Mouse (Mus musculus) urinary bladder, adult 18-20 months (tissue): ENCODE measurements at regions not wholly inside any gene's neighbourhood (a gene's known extent, or its start where the extent isn't known, plus 50 kb on each side); places are given as distances from the start of the nearest gene placed in this dataset.

Experiments used
- DNase-seq, 2 experiments: peaks; one replicate each; pipeline ENCODE4 v3.0.0; 2022; ENCODE audit warnings: low spot score in 2 of 2, mixed read lengths in 2 of 2

- peak in 1 of 2 experiments; percentile 16 for DNase-seq
These were observed 56.2 kb upstream of the Ky start for GRCm38 (mm10) chr9:102449366-102449765.

DNA sequence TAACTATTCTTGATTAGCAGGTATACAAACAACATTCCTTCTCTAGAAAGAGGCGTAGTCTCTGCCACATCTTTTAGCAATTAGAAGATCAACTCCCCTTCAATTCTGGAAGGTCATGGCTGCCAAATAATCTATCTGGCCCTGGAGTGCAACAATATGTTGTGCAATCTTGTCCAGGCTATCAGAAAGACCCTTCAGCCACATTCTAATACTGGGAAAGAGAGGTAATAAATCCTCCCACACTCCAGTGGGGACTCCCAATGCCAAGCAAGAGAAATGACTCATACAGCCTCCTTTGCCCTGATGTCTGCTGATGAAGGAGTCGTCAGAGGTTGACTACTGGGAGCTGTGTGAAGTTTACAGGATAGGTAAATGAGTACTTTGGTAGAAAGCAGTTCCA lies 59.5 kb upstream of the Ky start:
- DNase-seq, result no peak

- no peak for DNase-seq
These were observed 63.2 kb upstream of the Ky start for GRCm38 (mm10) chr9:102442198-102442842.

DNA sequence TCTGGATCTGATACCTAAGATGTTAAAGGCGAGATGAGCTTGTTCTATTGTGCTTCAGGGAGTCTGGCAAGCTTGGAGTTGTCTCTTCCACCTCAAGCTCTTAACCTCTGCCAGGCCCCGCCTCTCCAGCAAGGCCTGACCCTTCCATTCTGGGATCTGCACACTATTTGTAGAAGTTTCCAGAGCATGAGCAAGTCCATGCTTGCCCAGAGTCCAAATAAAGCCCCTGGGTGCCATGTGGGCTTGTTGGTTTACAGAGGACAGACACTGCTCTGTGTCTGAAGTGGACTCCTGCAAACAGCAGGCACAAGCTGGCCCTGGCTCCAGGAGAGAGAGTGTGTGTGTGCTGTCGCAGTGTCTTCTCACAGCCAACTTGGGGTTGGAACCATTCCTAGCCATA lies 67.9 kb upstream of the Ky start:
- DNase-seq, result no peak

DNA sequence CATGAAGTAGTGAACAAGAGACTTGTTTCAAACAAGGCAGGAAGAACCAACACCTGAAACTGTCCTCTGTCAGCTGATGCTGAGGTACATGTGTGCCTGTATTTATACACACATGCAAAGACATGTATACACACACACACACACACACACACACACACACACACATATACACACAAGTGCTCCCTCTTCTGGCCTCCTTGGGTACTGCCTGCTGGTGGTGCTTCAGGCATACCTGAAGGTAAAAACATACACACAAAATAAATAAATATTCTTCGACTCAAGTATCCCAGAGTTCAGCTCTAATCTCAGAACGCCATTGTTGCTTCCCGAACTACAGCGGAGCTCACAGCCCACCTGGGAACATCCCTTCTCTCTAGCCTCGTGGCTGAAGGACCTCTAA lies 69.2 kb upstream of the Ky start:
- no peak for DNase-seq

DNA sequence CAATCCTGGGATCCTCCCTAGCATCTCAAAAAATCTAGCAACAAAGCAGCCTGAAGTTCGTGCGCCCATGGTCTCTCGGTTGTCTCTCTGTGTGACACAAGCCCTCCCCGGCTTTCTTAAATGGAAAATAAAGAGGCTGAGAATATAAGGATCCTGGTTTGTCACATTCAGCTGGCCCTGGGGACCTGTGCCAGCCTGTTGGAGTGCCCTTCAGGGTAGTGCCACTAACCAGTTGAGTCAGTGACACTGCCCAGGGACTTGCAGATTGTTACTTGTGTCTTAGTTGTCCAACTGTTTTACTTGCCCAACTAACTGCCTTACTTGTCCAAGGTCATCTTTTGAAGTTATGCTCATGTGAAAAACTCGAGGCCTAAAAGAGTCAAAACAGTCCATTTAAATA lies 73.5 kb upstream of the Ephb1 start:
- DNase-seq, result no peak

DNA sequence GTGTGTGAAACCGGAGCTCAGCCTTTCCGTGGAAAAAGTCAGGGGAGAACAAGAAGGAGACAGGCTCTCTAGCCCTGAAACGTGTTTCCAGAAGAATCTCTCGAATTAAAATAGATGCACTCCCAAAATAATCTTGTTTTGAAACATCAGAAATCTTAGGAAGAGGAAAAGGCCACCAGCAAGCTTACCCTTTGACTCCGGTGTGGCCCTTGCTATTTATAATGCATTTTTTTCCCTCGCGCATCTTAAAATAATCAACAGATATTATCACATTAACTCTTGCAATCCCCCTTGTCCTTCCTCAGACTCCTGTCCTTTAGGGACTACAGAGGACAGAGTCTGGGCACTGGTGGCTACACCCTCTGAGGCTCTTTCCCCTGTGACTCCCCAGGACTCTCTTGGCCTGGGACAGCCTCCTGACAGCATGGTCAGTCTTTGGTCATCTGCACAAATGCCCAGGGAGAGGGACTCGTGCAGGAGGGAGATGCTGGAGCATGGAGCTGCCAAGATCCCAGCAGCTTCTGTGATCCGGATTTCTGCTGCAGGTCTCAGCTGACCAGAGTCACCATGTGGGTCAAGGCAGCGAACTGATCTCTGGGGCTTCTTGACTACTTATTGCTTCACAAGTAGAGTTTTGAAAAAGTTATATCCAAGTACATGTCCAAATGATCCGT lies 70.3 kb upstream of the Ephb1 start:
- DNase-seq, result no peak

DNA sequence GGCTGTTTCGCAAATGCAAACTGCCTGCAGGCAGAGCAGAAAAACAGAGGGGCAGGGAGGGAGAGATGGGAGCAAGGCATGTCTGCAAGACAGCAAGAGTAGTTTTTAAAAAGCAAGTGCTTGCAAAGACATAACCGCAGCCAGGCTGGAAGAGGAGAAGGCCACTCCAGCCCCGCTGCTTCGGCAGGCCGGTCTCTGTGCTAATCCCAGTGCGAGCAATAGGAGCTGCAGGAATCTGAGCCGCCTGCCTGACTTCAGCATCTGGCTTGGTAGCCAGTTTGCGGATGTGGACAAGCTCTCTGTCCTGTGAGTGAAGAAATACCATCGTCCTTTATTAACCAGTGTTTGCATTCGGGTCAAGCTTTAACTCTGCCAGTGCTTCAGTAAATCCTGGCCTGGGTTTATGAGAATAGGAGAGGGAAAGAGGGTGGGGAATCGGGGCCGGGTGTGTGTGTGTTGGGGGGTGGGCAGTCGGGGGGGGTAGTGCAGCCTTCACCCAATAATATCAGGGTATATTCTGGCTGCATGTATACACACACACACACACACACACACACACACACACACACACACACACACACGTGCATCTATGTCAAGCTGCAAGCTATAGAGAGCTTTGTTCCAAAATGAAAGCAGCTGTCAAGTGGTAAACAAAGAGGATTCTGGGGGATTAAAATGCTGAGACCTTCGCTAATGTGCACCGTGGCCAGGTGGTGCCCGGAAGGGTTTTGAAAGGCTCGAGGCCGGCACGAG lies 69.6 kb upstream of the Ephb1 start:
- DNase-seq, result no peak

DNA sequence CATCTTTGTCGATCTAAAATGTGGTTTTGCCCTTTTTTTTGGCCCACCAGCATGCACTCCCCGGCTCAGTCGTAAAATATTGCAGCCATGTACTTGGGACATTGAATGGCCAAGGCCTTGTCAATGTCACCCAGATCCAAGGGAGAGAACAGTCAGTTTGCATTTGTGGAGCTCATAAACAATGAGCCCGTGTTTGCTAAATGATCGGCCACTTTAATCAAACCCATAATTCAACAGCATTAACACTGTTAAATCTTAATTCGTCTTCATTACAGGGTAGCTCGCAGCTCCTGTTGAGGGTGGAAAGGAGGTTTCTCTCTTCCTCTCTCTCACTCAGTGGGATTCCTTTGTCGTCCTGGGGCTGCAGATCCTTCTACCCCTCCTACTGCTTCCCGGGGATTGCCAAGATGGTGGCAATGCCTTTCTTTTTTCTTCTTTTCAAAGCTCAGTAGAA lies 69.0 kb upstream of the Ephb1 start:
- no peak for DNase-seq

- DNase-seq, result no peak
These were observed 67.3 kb upstream of the Ephb1 start for GRCm38 (mm10) chr9:102421826-102422225.

- no peak for DNase-seq
These were observed 65.7 kb upstream of the Ephb1 start for GRCm38 (mm10) chr9:102420196-102420595.

DNA sequence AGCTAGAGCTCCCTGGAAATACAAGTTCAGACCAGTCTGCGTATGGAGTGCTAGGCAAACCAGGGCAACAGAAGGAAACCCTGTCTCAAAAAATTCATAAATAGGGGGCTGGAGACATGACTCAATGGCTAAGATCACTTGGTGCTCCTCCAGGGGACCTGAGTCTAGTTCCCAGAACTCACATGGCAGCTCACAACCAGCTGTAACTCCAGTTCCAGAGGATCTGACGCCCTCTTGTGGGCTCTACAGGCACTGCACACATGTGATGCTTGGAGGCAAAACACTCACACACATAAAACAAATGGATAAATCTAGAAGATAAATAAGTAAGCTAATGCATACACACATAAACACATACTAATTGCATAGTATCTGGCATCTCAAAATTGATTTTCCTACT lies 59.1 kb upstream of the Ephb1 start:
- DNase-seq, result no peak

DNA sequence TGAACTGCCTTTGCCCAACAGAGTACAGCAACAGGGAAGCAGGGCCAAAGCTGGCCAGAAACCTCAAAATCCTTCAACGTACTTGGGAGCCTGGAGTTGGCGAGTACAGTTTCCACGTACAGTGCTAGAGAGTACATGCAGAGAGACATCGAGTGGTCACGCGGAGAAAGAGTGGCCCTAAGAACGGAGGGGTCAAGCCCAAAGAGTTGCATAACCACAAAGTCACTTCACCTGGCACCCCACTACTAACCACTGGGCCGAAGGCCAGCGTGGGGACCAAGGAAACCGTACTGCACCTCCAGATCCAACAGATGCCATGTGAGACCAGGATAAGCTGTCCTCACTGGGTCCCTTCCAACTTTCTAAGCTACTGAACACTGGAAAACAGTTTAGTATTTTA lies 56.2 kb upstream of the Ephb1 start:
- DNase-seq, result no peak

- no peak for DNase-seq
These were observed 51.5 kb upstream of the Ephb1 start for GRCm38 (mm10) chr9:102406017-102406416.
